In the genomic region with DNA sequence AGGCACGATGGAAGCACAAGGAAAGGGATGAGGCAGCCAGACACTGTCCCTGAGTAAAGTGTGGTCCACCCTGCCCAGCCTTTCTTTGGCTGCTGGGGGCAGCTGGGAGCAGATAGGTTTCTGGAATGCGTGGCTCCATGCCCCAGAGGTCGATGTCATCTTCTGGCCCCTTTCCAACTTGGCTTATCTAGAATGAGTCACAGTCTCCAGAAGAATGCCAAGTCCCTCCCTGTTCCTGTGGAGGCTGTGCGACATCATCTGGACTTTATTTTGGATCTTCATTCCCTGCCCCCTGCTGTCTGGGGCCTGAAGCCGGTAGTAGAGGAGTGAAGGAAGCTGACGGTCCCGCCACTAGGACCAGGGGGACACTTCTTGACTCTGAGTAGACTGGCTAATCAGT, we compare ENCODE assay signal across 8 mouse cellular contexts. TPM values are rescaled to one million over a fixed set of nuclear protein-coding genes. Genes with fewer than 3 reads are reported as not detected.
DNase-seq lines count a peak whose midpoint lies in the region; ATAC-seq and TF ChIP-seq lines count a peak whose summit lies in the region.

No protein-coding gene starts in this region.

- no peak for TF ChIP-seq POLR2A in small intestine, adult 2 months (IDR thresholded peaks at IDR 0.05; ENCODE audit: low read depth, low read length)

- H3K27me3 ChIP-seq in intestine, postnatal 0 days (replicated peaks; ENCODE audit: control insufficient read depth, insufficient read depth, low read length), result no peaks in the 10 kb centered on the region
- no peaks in the 10 kb centered on the region for H3K27me3 ChIP-seq in small intestine, adult 2 months (ENCODE audit: control insufficient read depth, insufficient read depth, low read length)
- no peaks in the 10 kb centered on the region for H3K27me3 ChIP-seq in midbrain, embryonic 13.5 days

- intact Hi-C loops in left cerebral cortex, postnatal 4 days (cut with DNase I), result no loop called here

- WGBS in intestine, postnatal 0 days, result 20% methylated on average over 7 of the region's 7 CpGs
- WGBS in small intestine, adult 2 months, result 6% methylated on average over 7 of the region's 7 CpGs
- 83% methylated on average over 7 of the region's 7 CpGs for WGBS in midbrain, embryonic 13.5 days

- TF ChIP-seq CTCF in intestine, postnatal 0 days (IDR thresholded peaks at IDR 0.05; ENCODE audit: low read depth), result peak; percentile 57
- peak; percentile 36; the same call in 1 of the 2 replicates for TF ChIP-seq CTCF in small intestine, adult 2 months (IDR thresholded peaks at IDR 0.05; ENCODE audit: extremely low read depth, insufficient read length, insufficient replicate concordance, low read depth, low read length)

- H3K9me3 ChIP-seq in intestine, postnatal 0 days (ENCODE audit: control insufficient read depth), result no peaks in the 10 kb centered on the region
- H3K9me3 ChIP-seq in midbrain, embryonic 13.5 days, result no peaks in the 10 kb centered on the region

- no peak overlapping the region for H3K9ac ChIP-seq in intestine, postnatal 0 days (ENCODE audit: low read depth, low read length)
- no peak overlapping the region for H3K9ac ChIP-seq in midbrain, embryonic 13.5 days (replicated peaks)

- H3K4me3 ChIP-seq in intestine, postnatal 0 days (ENCODE audit: low read depth, low read length), result no peak overlapping the region
- no peak overlapping the region for H3K4me3 ChIP-seq in small intestine, adult 2 months (ENCODE audit: low read depth, low read length)
- no peak overlapping the region for H3K4me3 ChIP-seq in midbrain, embryonic 13.5 days (replicated peaks)

- no peaks in the 10 kb centered on the region for H3K36me3 ChIP-seq in intestine, postnatal 0 days (ENCODE audit: control insufficient read depth, insufficient read depth)
- H3K36me3 ChIP-seq in small intestine, adult 2 months (ENCODE audit: control insufficient read depth, insufficient read depth, low read length), result no peaks in the 10 kb centered on the region
- peaks cover 38% of the 10 kb centered on the region for H3K36me3 ChIP-seq in midbrain, embryonic 13.5 days

- peak; percentile 70 for DNase-seq in layer of hippocampus, adult 11-12 months (ENCODE audit: low spot score)
- no peak for DNase-seq in layer of hippocampus, adult 9-10 months (ENCODE audit: low spot score)
- peak; percentile 95 for DNase-seq in brain, adult 2 months (ENCODE audit: low read depth, low spot score)
- peak; percentile 68 to 81 for DNase-seq in gastrocnemius, adult 8-10 months (ENCODE audit: low spot score in 2 of 2)
- peak; percentile 77 for DNase-seq in left cerebral cortex, postnatal 4 days

- no peak overlapping the region for H3K4me2 ChIP-seq in intestine, postnatal 0 days (replicated peaks; ENCODE audit: low read depth)
- H3K4me2 ChIP-seq in midbrain, embryonic 13.5 days (replicated peaks), result no peak overlapping the region

- ATAC-seq in intestine, postnatal 0 days, result peak; percentile 36; the same call in 1 of the 2 replicates
- ATAC-seq in midbrain, embryonic 13.5 days, result no peak

- no peak overlapping the region for H3K27ac ChIP-seq in intestine, postnatal 0 days (ENCODE audit: low read depth, low read length)
- H3K27ac ChIP-seq in small intestine, adult 2 months (ENCODE audit: insufficient read depth, low read depth, low read length), result peak overlapping the region; percentile 6; the same call in 1 of the 2 replicates
- no peak overlapping the region for H3K27ac ChIP-seq in midbrain, embryonic 13.5 days

- H3K4me1 ChIP-seq in intestine, postnatal 0 days (replicated peaks; ENCODE audit: control insufficient read depth, insufficient read depth, low read length), result no peaks in the 10 kb centered on the region
- peaks cover 6% of the 10 kb centered on the region for H3K4me1 ChIP-seq in small intestine, adult 2 months (ENCODE audit: control insufficient read depth, insufficient read depth, insufficient read length, low read length)
- H3K4me1 ChIP-seq in midbrain, embryonic 13.5 days (replicated peaks), result peaks cover 5% of the 10 kb centered on the region

RNA-seq across cellular contexts. Expression of gene Ddx19a, which starts 32.0 kb away (rescaled TPM):
- 10 to 100 TPM; 28.7 to 31.0 (median 29.5) TPM for total RNA-seq in gastrocnemius, adult 8-10 months (2022)
- 8.0 and 8.9 TPM in 2 replicates for polyA plus RNA-seq in intestine, postnatal 0 days (2015; fragmentation: Nextera tagmentation; extraction: Ambion mirVana)
- 10 to 100 TPM; 43.2 to 44.0 TPM for total RNA-seq in left cerebral cortex, postnatal 4 days (2021)
- polyA plus RNA-seq in small intestine, adult 2 months (2012; rRNA removed), result 5.3 and 10.4 TPM in 2 replicates
- 13.5 and 14.4 TPM in 2 replicates for polyA plus RNA-seq in midbrain, embryonic 13.5 days (2015; fragmentation: Nextera tagmentation; extraction: Ambion mirVana)

RNA-seq across cellular contexts. Expression of gene St3gal2, which starts 45.9 kb away (rescaled TPM):
- 10 to 100 TPM; 45.0 to 59.2 (median 50.7) TPM for total RNA-seq in gastrocnemius, adult 8-10 months (2022)
- 4.9 and 5.1 TPM in 2 replicates for polyA plus RNA-seq in intestine, postnatal 0 days (2015; fragmentation: Nextera tagmentation; extraction: Ambion mirVana)
- 10 to 100 TPM; 78.9 to 80.6 TPM for total RNA-seq in left cerebral cortex, postnatal 4 days (2021)
- 3.6 and 5.9 TPM in 2 replicates for polyA plus RNA-seq in small intestine, adult 2 months (2012; rRNA removed)
- polyA plus RNA-seq in midbrain, embryonic 13.5 days (2015; fragmentation: Nextera tagmentation; extraction: Ambion mirVana), result 20.8 and 22.9 TPM in 2 replicates
